Mouse (Mus musculus) limb, embryonic 11.5 days (tissue): ENCODE measurements at regions not wholly inside any gene's neighbourhood (a gene's known extent, or its start where the extent isn't known, plus 50 kb on each side); places are given as distances from the start of the nearest gene placed in this dataset.
"Not testable (repeated sequence)": the region's sequence is repeated elsewhere in the genome, so short reads cannot be mapped to it uniquely, and the experiment has no call there.

Experiments used
- ATAC-seq: fragments of 200-750 bp; cut with Nextera tagmentation; 2 replicates; pipeline ENCODE4 v1.8.0; 2017; ENCODE audit warnings: low read depth; ENCODE audit not compliant: insufficient number of reproducible peaks, low FRiP score, low TSS enrichment
- DNase-seq: peaks from one replicate; pipeline ENCODE4 v3.0.0-alpha.2; 2015; ENCODE audit warnings: low spot score
- H3K27ac ChIP-seq: fragments of 300-500 bp; sonication (generic); replicated peaks from 2 replicates; pipeline ENCODE4 v1.5.1; 2014; ENCODE audit warnings: low read depth, mild to moderate bottlenecking, low read length
- H3K27me3 ChIP-seq: fragments of 300-500 bp; sonication (generic); 2 replicates; pipeline ENCODE4 v1.6.1; 2014; ENCODE audit warnings: mild to moderate bottlenecking, low read length, mixed read lengths; ENCODE audit not compliant: control insufficient read depth, insufficient read depth
- H3K36me3 ChIP-seq: fragments of 300-500 bp; sonication (generic); 2 replicates; pipeline ENCODE4 v1.6.1; 2014; ENCODE audit warnings: mild to moderate bottlenecking, low read length, moderate library complexity, mixed read lengths; ENCODE audit not compliant: control insufficient read depth, insufficient read depth
- H3K4me1 ChIP-seq: fragments of 300-500 bp; sonication (generic); 2 replicates; pipeline ENCODE4 v1.6.1; 2014; ENCODE audit warnings: low read length, mixed read lengths; ENCODE audit not compliant: control insufficient read depth, insufficient read depth
- H3K4me2 ChIP-seq: fragments of 300-500 bp; sonication (generic); 2 replicates; pipeline ENCODE4 v1.6.1; 2014; ENCODE audit warnings: low read depth, mild to moderate bottlenecking, moderate library complexity; ENCODE audit not compliant: severe bottlenecking
- H3K4me3 ChIP-seq: fragments of 300-500 bp; sonication (generic); 2 replicates; pipeline ENCODE4 v1.5.1; 2014; ENCODE audit warnings: low read depth, low read length
- H3K9ac ChIP-seq: fragments of 300-500 bp; sonication (generic); 2 replicates; pipeline ENCODE4 v1.6.1; 2014; ENCODE audit warnings: mild to moderate bottlenecking, low read length
- H3K9me3 ChIP-seq: fragments of 300-500 bp; sonication (generic); 2 replicates; pipeline ENCODE4 v1.6.1; 2016; ENCODE audit warnings: low read length; ENCODE audit not compliant: control insufficient read depth
- WGBS: fragments of 180-500 bp; shearing (Covaris S2); extraction: QIAGEN DNeasy Blood & Tissue Kit; methylation state at CpG from one replicate; pipeline ENCODE4 v1.1.7; 2014; 5-methylcytosine and 5-hydroxymethylcytosine counted together

DNA sequence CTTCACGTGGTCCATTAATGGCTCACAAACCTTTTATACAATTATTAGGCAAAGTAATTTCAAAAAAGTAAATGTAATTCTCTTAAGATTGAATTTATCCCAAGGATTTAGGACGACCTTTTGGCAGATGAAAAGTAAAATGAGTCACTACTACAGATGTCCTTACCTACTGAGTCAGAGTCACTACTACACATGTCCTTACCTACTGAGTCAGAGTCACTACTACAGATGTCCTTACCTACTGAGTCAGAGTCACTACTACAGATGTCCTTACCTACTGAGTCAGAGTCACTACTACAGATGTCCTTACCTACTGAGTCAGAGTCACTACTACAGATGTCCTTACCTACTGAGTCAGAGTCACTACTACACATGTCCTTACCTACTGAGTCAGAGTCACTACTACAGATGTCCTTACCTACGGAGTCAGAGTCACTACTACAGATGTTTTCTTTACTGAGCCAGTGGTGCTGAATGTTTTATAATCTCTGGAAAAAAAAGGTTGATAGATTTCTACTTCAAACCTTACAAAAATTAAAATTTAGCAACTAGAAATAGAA is 169.4 kb upstream of the Akr1e1 start:
- not testable (repeated sequence) for H3K9me3 ChIP-seq, H3K4me3 ChIP-seq, ATAC-seq, H3K27ac ChIP-seq, H3K4me2 ChIP-seq, H3K36me3 ChIP-seq, H3K9ac ChIP-seq, H3K27me3 ChIP-seq, H3K4me1 ChIP-seq, DNase-seq
- 82% methylated on average over 3 of the region's 3 CpGs for WGBS

DNA sequence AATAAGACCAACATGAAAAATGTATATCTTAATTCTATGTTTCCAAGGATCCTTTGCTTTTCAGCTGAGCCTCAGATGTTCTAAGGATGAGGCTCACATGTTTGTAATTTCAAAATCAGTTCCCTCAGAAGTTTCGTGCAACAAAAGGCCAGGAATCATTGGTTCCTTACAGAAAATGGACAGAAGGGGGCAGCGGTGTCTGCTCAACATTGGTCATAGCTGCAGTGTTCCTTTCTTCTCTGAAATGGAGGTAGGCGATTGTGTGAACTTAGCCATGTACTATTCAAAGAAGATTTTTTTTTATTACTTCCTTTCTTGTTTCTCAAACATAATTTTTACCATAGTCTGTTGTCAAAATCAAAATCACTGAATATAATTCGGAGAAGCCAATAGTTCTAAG is 167.9 kb upstream of the Akr1e1 start:
- ATAC-seq (no peak), DNase-seq (peak; percentile 54)
- Histone ChIP-seq H3K4me3 (no peak overlapping the region), H3K4me2 (no peak overlapping the region), H3K4me1 (no peaks in the 10 kb centered on the region), H3K27ac (no peak overlapping the region), H3K9me3 (no peaks in the 10 kb centered on the region), H3K9ac (no peak overlapping the region), H3K27me3 (no peaks in the 10 kb centered on the region), H3K36me3 (no peaks in the 10 kb centered on the region)
- WGBS = 30% methylated on average over 4 of the region's 4 CpGs

DNA sequence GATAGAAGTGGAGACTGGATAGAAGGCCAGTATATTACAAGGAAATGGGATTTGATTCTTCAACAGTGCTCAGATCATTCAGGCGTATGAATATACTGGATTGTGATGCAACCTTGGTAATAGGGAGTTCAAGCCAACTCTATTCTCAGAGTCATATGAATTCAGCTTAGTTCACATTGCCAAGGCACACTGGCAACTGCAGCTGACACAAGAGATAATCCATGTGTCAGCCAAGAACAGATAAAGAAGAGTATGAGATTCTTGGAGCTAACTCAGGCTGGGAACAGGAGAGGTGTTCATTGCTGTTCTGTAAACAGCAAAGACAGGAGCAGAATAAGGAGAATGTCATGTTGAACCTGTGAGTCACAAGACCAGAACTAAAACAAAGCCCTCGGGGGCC is 163.3 kb upstream of the Akr1e1 start:
- H3K9me3 ChIP-seq = no peaks in the 10 kb centered on the region
- H3K4me3 ChIP-seq = no peak overlapping the region
- DNase-seq (no peak), ATAC-seq (no peak)
- H3K4me2 ChIP-seq = no peak overlapping the region
- H3K36me3 ChIP-seq = no peaks in the 10 kb centered on the region
- no peak overlapping the region for H3K9ac ChIP-seq
- H3K4me1 ChIP-seq = no peaks in the 10 kb centered on the region
- H3K27ac ChIP-seq = no peak overlapping the region
- no peaks in the 10 kb centered on the region for H3K27me3 ChIP-seq
- 88% methylated on average over 2 of the region's 2 CpGs for WGBS

DNA sequence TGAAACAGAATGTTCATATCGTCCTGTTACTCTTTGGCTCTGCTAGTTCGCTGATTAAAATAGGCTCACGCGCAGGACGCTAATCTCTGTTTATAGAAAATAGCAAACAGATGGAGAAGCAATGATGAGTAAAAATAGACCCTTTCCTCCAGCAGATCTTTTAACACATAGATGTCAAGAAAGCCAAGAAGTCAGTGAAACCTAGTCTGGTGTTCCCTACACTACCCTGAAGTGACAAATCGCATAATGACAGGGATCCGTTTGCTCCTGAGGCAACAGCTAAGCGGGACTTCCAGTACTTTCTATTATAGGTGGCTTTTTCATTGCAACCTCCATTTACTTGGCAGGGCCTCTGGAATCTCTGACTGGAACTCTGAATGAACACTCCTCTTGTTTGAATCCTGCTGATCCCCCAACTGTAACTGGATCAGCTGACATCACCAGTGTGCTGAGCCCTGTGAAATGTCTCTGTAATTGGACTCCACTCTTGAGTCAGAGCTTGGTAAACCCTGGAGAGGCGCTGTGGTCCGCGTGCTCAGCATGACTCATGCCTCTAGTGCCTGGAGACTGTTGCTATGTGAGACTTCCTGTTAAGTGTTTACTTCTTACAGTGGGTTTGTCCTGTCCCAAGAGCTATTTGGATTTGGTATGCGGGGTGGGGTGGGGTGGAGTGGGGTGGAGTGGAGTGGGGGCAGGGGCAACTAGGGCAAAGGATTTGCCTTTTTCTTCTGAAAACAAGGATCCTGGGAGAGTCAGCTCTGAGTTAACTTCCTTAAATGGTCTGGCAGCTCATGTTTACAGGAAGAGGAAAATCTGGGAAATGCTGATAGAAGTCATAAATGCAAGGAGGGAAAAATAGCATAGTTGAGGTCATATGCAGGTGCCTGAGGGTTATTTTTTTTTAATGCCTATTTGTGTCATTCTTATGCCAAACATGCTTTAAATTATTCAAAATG is 162.4 kb upstream of the Akr1e1 start:
- Histone ChIP-seq H3K4me2 (peak overlapping the region; percentile 31), H3K9ac (no peak overlapping the region), H3K4me3 (no peak overlapping the region), H3K4me1 (no peaks in the 10 kb centered on the region), H3K27ac (peak overlapping the region; percentile 51; the same call in 1 of the 2 replicates), H3K36me3 (no peaks in the 10 kb centered on the region), H3K9me3 (no peaks in the 10 kb centered on the region), H3K27me3 (no peaks in the 10 kb centered on the region)
- 30% methylated on average over 12 of the region's 12 CpGs for whole genome bisulfite sequencing
- peak; percentile 100 for ATAC-seq
- DNase-seq = peak; percentile 81

DNA sequence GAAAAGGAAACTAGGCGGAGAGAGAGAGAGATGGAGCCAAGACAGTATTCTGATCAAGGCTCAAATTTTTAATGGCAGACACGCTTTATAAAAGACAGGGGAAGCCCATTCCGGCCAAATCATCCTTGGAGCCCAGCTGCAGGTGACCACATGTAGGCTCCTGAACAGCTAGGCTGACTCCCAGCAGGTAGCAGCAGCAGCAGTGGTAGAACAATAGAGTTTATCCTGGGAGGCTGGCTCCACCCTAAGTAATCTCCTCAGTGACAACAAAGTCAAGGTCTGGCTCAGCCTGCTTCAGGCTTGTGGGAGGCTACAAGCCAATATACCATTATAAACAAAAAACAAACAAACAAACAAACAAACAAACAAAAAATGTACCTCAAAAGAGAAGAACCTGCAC is 151.0 kb upstream of the Akr1e1 start:
- WGBS = 60% methylated on average over 3 of the region's 3 CpGs
- no peaks in the 10 kb centered on the region for H3K36me3 ChIP-seq

DNA sequence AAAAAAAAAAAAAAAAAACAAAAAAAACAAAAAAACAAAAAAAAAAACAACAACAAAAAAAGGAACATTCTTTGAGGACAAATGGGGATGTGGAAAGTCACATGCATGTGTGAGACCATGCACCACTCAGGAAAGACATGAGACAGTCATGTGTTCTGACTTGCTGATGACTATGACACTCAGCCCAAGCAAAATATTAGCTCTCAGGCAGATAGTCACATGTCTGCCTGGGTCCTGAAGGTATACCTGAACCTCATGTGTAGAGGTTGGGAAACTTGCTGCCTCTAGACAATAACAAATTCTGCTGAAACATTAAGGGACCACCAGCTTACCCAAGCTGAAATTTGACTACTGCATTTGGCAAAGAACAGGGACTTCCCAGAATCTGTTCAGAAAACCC is 147.6 kb upstream of the Akr1e1 start:
- no peak overlapping the region for H3K4me3 ChIP-seq
- no peak overlapping the region for H3K9ac ChIP-seq
- H3K36me3 ChIP-seq = no peaks in the 10 kb centered on the region
- H3K27me3 ChIP-seq = no peaks in the 10 kb centered on the region
- no peak overlapping the region for H3K27ac ChIP-seq
- ATAC-seq = no peak
- H3K9me3 ChIP-seq = no peaks in the 10 kb centered on the region
- no peaks in the 10 kb centered on the region for H3K4me1 ChIP-seq
- no peak overlapping the region for H3K4me2 ChIP-seq
- no peak for DNase-seq

More for the DNA sequence above, 151.0 kb upstream of the Akr1e1 start:
- H3K9ac ChIP-seq = no peak overlapping the region
- H3K4me2 ChIP-seq = no peak overlapping the region
- no peak overlapping the region for H3K4me3 ChIP-seq
- DNase-seq = no peak
- H3K27me3 ChIP-seq = no peaks in the 10 kb centered on the region
- H3K9me3 ChIP-seq = no peaks in the 10 kb centered on the region
- H3K4me1 ChIP-seq = no peaks in the 10 kb centered on the region
- no peak for ATAC-seq
- no peak overlapping the region for H3K27ac ChIP-seq

DNA sequence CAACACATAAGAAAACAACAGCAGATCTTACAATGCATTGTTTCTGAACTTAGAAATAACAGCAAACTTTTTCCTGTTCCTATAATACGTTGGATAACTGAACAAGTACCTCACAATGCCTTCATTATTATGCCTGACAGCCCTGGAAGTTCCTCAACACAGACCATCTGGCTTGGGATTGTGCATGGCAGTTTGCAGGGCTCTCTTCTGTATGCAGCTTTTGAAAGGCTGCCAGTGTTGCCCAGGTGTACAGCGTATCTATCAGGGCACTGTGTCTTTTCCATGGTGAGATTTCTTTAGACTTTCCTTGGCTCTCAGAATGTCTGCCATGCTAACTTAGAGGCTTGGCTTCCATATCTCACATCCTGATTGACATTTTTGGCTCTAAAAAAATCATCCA is 134.0 kb upstream of the Akr1e1 start:
- ATAC-seq (no peak), DNase-seq (no peak)
- Histone ChIP-seq H3K4me3 (no peak overlapping the region), H3K36me3 (no peaks in the 10 kb centered on the region), H3K9me3 (no peaks in the 10 kb centered on the region), H3K9ac (no peak overlapping the region), H3K4me1 (no peaks in the 10 kb centered on the region), H3K27me3 (no peaks in the 10 kb centered on the region), H3K27ac (no peak overlapping the region), H3K4me2 (no peak overlapping the region)
- WGBS = 76% methylated on average over 2 of the region's 2 CpGs

DNA sequence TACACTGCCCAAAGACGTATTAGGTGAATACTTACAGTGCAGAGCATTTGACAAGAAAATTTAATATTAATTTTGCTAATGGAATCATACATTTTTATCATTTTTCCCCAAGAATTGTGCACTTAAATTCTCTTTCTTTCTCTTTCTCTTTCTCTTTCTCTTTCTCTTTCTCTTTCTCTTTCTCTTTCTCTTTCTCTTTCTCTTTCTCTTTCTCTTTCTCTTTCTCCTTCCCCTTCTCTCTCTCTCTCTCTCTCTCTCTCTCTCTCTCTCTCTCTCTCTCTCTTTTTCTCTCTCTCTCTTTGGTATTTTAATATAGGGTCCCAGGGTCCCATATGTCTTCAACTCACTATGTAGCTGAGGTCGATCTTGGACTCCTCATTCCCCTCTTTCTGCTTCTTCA is 107.3 kb upstream of the Akr1e1 start:
- 81% methylated on average over 2 of the region's 2 CpGs for WGBS
- H3K36me3 ChIP-seq = not testable (repeated sequence)

More for the DNA sequence above, 107.3 kb upstream of the Akr1e1 start:
- not testable (repeated sequence) for ATAC-seq, DNase-seq, H3K9me3 ChIP-seq, H3K9ac ChIP-seq, H3K27me3 ChIP-seq, H3K4me2 ChIP-seq, H3K4me1 ChIP-seq, H3K4me3 ChIP-seq, H3K27ac ChIP-seq
